In the genomic region with DNA sequence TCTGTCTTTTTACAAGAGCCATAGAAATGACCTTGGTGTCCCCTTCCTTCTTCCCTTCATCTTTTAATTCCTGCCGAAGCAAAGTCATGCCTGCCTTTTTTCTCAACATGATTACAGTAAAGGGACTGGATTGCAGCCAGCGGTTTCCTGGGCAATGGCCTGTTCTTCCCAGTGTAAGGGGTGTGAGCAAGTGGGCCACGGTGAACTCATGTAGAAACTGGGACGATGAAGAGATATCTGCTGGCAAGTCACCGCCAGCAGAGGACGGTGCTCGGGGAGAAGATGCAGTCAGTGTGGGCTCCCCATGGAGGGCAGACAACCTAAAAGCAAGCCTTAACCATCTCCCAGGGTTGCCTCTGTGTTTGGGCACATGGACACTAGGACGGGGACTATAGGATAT, we compare ENCODE assay signal across 13 mouse cellular contexts. TPM values are rescaled to one million over a fixed set of nuclear protein-coding genes. Genes with fewer than 3 reads are reported as not detected.
DNase-seq lines count a peak whose midpoint lies in the region; ATAC-seq lines count a peak whose summit lies in the region.
"Had no signal": no experiment of that assay in that cellular context is flagged by ENCODE, and none has a peak within 500 bp of the region (broad histone marks: within the 10 kb centered on the region; RNA-seq: fewer than 3 reads in every experiment).

No protein-coding gene starts in this region.

- peaks cover 20% of the 10 kb centered on the region for H3K4me1 ChIP-seq in hindbrain, embryonic 14.5 days (replicated peaks; ENCODE audit: control insufficient read depth, insufficient read depth, low read length)
- H3K4me1 ChIP-seq in hindbrain, embryonic 10.5 days (replicated peaks): peaks cover 66% of the 10 kb centered on the region

- no peaks in the 10 kb centered on the region for H3K27me3 ChIP-seq in hindbrain, embryonic 14.5 days (ENCODE audit: control insufficient read depth, insufficient read depth, low read length)
- no peaks in the 10 kb centered on the region for H3K27me3 ChIP-seq in hindbrain, embryonic 10.5 days (ENCODE audit: insufficient read depth, poor library complexity, severe bottlenecking)

- no peaks in the 10 kb centered on the region for H3K36me3 ChIP-seq in hindbrain, embryonic 14.5 days (replicated peaks; ENCODE audit: control insufficient read depth, insufficient read depth)
- H3K36me3 ChIP-seq in hindbrain, embryonic 10.5 days: no peaks in the 10 kb centered on the region
- H3K36me3 ChIP-seq: midbrain, embryonic 10.5 days had no signal

- H3K9me3 ChIP-seq in hindbrain, embryonic 14.5 days (ENCODE audit: control insufficient read depth, low read length): no peaks in the 10 kb centered on the region
- no peaks in the 10 kb centered on the region for H3K9me3 ChIP-seq in hindbrain, embryonic 10.5 days
- H3K9me3 ChIP-seq: midbrain, embryonic 10.5 days had no signal

- H3K4me2 ChIP-seq in hindbrain, embryonic 14.5 days (replicated peaks): no peak overlapping the region

- 0 out of 2 replicates have a peak overlapping the region, but pooled peaks have one; percentile 9 for H3K9ac ChIP-seq in hindbrain, embryonic 14.5 days

- no peak for ATAC-seq in hindbrain, embryonic 14.5 days (ENCODE audit: low FRiP score)

- H3K27ac ChIP-seq in hindbrain, embryonic 14.5 days: no peak overlapping the region
- no peak overlapping the region for H3K27ac ChIP-seq in hindbrain, embryonic 10.5 days

- H3K4me3 ChIP-seq in hindbrain, embryonic 14.5 days (replicated peaks; ENCODE audit: low read length): no peak overlapping the region
- H3K4me3 ChIP-seq in hindbrain, embryonic 10.5 days: no peak overlapping the region
- H3K4me3 ChIP-seq: midbrain, embryonic 10.5 days had no signal

- no peak for DNase-seq in hindbrain, embryonic 14.5 days (ENCODE audit: low spot score)
- DNase-seq in hindbrain, embryonic 10.5 days (ENCODE audit: low spot score): no peak
- peak; percentile 65 for DNase-seq in urinary bladder, postnatal 14 days (ENCODE audit: low spot score)
- no peak for DNase-seq in urinary bladder, adult 2 months (ENCODE audit: low spot score)
- DNase-seq in kidney, postnatal 14 days: peak; percentile 47
- DNase-seq in testis, postnatal 14 days (ENCODE audit: low spot score): peak; percentile 60
- no peak for DNase-seq in Muller cell, postnatal 12 days (ENCODE audit: inconsistent ontology term)
- DNase-seq in spleen, postnatal 10 days (ENCODE audit: low spot score in 2 of 2): no peak
- DNase-seq: adrenal gland, adult 8-10 months; embryo, embryonic 11 days; retina, postnatal 1 day; thymus, postnatal 25 days had no signal

- 58% methylated on average over 8 of the region's 8 CpGs for WGBS in hindbrain, embryonic 14.5 days
- 81% methylated on average over 8 of the region's 8 CpGs for WGBS in hindbrain, embryonic 10.5 days

RNA-seq across cellular contexts. Expression of a gene that starts 47.9 kb away (rescaled TPM):
- 21.7 and 22.1 TPM in 2 replicates for polyA plus RNA-seq in hindbrain, embryonic 14.5 days (2014; fragmentation: Nextera tagmentation; extraction: Ambion mirVana)
- 51.0 and 56.2 TPM in 2 replicates for polyA plus RNA-seq in hindbrain, embryonic 10.5 days (2016; fragmentation: Nextera tagmentation; extraction: Ambion mirVana)
- polyA plus RNA-seq in urinary bladder, adult 2 months (2012; rRNA removed): 3,856 and 5,107 TPM in 2 replicates

Comparison
In these comparisons a context has a peak if more than half of its experiments do, and no peak if none do; other contexts are left out.
1. DNase-seq: peak in urinary bladder, postnatal 14 days (single experiment), kidney, postnatal 14 days (single experiment) and testis, postnatal 14 days (single experiment); none in hindbrain, embryonic 14.5 days (single experiment), hindbrain, embryonic 10.5 days (single experiment), urinary bladder, adult 2 months (single experiment), Muller cell, postnatal 12 days (single experiment) and spleen, postnatal 10 days (0 of 2).
2. RNA of a gene that starts 47.9 kb away (polyA plus RNA-seq): 3,856 to 5,107 TPM in urinary bladder, adult 2 months; 51.0 to 56.2 TPM in hindbrain, embryonic 10.5 days and 21.7 to 22.1 TPM in hindbrain, embryonic 14.5 days; every median in the first group is over 10 times any median in the second.